Mouse (Mus musculus): Measurements from ENCODE around the gene Tom1l2.

Gene Tom1l2

GRCm38 (mm10) chr11:60306834-60307233 is 45.9 kb downstream of the Tom1l2 start:
- DNase-seq (ENCODE audit: low spot score): no peak

DNA sequence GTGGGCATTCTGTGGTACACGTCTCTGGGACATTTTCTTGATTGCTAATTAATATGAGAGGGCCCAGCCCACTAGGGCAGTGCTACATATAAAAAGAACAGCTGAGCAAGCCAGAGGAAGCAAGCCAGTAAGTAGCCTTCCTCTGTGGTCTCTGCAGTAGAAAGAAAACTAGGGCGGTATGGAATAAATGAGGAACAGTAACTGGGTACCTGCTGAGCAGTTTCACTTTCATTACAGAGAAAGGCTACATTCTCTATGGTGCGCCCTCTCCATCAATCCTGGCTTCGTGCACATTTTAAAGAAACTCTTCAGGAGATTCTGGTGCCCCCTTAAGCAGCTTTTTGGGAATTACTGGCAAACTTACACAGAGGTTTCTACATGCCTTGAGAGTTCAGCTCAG is 47.1 kb downstream of the Tom1l2 start:
- DNase-seq (ENCODE audit: low spot score): no peak

DNA sequence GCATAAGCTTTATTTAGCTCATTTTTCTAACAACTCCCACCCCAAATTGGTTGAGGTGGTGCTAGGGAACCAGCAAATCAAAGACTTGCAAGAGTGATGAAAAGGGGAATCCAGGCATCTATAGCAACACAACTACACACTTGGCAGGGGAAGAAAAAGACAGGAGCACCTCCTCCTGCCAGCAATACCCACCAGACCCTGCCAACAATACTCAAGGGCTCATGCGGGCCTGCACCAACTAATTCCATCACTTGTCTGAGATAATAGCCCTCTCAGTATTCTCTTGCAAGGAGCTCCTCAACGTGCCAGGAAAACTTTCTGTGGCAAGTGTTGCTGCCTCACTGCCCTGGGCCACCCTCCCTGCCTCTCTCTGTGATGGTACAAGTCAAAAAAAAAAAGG is 49.2 kb downstream of the Tom1l2 start:
- DNase-seq (ENCODE audit: low spot score): no peak

- DNase-seq (ENCODE audit: low spot score): no peak
Observed at GRCm38 (mm10) chr11:60302354-60303083, 50.2 kb downstream of the Tom1l2 start.

GRCm38 (mm10) chr11:60301588-60302208 is 51.0 kb downstream of the Tom1l2 start:
- DNase-seq (ENCODE audit: low spot score): no peak

DNA sequence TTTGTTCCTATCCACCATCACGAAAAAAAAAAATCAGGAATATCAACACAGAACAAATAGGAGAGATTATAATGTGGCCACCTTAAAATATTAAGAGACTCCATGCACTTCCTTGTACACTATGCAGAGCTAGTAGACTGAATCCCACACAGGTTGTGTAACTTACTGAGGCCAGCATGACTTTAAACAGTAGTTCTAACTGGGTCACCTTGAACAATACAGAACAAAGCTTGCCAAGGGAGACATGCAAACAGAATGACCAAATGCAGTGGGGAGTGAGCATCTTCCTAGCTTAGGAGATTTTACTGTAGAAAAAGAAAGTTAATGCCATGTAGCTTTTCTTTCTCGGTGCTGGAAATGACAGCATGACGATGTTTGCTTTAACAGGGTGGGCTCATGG is 52.4 kb downstream of the Tom1l2 start:
- no peak for DNase-seq (ENCODE audit: low spot score)

DNA sequence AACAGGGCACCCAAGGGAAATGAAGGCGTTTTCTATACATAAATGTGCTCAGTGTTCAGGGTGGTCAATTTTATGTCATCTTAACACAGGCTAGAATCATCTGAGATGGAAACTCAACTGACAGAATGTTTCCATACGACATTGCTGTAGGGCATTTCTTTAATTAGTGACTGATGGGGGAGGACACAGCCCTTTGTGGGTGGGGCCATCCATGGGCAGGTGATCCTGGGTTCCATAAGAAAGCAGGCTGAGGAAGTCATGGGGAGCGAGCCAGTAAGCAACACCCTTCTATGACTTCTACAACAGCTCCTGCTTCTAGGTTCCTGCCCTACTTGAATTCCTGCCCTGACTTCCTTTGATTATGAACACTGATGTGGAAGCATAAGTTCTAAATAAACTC is 54.9 kb downstream of the Tom1l2 start:
- DNase-seq (ENCODE audit: low spot score): no peak

DNA sequence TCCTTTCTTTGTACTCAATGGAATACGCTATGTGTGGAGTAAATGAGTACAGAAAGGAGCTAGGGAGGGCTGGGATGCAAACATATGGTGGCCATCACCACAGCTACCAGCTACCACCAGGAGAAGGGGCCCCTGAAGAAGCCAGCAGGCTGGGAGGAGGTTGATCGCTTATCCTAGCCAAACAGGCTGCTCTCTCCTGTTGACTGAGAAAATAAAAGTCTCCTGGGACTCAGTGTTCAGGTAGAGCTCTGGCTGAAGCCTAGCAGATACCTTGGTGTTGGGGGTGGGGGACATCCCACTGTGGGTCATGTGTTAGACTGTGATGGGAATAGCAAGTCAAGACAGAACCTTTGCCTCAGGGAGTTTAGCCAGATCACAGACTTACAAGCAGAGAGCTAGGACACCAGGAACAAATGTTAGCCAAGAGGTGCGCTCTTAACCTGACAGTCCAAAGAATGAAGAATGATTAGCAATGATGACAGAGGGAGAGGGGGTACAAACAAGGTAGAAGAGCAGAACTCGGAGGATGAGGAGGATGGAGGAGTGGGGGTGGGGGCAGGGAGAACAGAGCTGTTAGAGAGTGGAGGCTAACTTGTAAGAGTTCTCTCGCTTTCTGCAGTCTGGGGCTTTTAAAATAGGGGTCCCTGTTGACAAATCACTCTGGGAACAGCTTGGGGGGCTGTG is 57.9 kb downstream of the Tom1l2 start:
- no peak for DNase-seq (ENCODE audit: low spot score)

DNA sequence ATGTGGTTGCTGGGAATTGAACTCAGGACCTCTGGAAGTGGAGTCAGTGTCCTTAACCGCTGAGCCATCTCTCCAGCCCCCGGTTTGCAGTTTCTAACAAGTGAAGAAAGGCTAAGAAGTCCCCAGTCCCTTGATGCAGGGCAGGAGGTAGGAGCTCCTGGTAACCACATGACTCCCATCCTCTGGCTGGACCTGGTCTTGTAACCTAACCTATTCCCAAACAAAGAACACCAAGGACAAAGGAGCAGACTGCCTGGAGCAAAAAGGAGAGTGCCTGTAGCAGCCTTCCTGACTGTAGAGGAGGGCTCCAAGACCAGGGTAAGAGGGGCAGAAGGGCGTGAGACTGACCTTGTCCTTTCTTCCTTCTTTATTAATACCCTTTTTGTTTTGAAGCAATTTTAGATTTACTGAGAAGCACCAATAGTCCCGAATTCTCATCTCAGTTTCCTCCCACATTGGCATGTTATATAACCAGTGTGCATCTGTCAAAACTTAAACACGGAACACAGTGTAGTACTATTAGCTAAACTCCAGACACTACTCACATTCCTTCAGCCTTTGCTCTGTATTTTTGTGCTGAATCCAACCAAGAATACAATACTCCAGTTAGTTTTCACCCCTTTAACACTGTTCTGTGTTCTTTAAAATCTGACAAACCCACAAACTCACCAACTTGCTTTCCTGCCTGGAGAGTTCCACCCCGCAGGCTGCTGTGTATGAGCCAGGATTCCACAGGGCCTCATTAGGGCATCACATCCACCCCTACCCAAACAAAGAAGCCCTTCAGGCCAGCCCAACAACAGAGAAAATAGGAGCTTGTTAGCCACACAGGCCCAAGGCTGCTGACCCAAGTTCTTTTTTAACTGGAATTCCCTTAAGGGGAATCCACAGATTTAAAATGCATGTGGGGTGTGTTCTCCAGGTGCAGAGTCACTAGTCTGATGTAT is 58.7 kb downstream of the Tom1l2 start:
- DNase-seq (ENCODE audit: low spot score): no peak

DNA sequence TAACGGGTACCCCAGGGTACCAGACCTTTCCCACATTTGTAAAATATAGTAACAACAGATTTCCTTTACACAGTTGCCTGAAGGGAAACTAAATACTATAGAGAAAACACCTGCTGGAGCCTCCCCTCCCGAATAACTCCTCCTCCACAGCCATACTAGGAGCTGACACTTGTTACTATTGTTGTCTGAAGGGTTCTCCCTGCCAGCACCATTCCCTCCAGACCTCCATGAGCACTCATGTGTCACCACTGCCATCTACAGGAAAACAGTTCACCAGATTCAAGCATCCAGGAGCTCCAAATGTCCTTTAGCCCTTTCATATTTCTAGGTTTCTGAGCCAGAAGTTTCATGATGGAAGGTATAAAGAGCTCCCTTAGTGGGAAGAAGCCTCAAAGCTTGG is 60.0 kb downstream of the Tom1l2 start:
- no peak for DNase-seq (ENCODE audit: low spot score)

DNA sequence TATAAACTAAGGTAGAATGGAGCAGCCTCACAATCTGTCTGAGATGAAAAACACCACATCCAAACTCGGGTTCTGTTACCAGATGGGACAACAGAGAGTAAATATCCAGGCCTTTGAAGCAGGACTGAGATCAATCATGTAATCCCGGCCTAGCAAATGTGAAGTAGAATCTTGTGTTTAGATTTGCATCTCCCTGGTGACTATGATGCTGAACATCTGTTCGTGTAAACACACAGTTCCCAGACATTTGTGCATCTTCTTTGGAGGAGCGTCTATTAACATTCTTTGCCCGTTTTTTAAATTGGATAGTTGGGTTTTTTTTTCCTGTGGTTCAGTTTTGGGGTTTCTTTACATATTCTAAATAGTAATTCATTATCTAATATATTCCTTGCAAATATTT is 63.7 kb downstream of the Tom1l2 start:
- no peak for DNase-seq (ENCODE audit: low spot score)

- no peak for DNase-seq (ENCODE audit: low spot score)
Observed at GRCm38 (mm10) chr11:60286311-60286710, 66.4 kb downstream of the Tom1l2 start.

DNA sequence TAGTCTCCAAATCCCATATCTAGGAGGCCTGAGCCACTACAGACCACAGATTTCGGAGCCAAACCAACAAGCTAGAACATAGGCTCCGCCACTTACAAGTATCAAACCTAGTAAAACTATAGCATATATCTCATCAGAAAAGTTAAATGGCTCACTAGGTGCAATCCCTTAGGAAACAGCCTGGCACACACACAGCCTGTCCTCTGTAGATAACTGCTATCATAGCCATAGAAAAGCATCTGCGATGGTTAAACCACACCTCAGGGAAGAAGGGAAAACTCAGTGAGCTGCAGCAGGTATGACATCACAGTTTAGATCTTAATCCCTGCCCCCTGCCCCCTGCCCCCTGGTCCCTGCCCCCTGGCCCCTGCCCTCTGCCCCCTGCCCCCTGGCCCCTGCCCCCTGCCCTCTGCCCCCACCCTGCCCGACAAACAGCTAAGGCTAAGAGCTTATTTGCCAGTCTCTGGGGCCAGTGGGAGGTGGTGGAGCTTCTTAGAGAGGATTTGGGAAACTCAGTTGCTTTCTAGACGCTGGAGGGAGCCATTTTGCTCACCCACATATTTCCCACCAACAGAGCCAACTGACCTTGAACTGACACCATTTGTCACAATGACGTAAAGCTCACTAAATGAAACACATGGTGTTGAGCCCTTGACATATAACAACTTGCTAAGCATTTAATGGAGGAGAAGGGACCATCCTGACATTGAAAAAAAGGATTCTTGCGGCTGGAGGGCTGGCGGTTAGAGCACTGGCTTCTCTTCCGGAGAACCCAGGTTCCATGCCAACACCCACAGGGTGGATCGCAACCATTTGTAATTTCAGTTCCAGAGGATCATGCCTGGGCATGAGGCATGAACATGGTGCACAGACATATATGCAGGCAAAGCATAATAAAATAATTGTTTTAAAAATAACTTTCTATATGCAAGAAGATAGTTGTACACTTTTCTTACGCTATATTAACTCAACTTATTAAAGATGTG is 72.0 kb downstream of the Tom1l2 start:
- DNase-seq (ENCODE audit: low spot score): no peak

DNA sequence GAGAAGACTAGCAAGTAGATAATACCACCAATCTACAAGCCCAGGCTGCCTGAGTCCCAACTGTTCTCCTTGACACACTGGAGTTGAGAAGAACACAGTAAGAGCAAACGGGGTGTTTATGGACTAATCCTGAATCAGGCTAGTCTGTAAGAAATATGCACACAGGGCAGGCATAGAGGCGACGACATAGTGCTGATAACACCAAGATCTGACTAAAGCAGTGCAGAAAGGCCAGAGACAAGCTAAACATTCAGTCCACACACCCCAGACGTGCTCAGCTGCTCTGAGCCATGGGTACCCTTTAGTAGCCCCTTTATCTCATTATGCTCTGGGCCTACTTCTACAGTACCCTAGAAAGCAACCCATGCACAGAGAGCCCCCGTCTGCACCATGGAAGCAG is 73.2 kb downstream of the Tom1l2 start:
- DNase-seq (ENCODE audit: low spot score): no peak

DNA sequence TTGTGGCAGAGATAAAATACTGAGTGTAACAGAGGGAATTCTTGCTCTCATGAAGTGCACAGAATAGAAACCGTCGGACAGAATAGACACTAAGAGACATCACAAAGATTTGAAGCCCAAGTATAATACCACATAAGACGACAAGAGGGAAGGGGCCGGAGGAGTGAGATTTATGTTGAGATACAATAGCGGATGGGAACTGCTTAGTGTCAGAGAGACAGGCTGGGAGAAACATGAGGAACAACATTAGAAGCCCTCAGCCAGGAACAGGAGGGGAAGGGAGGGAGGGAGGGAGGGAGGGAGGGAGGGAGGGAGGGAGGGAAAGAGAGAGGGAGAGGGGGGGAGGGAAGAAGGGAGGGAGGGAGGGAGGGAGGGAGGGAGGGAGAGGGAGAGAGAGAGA is 74.9 kb downstream of the Tom1l2 start:
- no peak for DNase-seq (ENCODE audit: low spot score)

DNA sequence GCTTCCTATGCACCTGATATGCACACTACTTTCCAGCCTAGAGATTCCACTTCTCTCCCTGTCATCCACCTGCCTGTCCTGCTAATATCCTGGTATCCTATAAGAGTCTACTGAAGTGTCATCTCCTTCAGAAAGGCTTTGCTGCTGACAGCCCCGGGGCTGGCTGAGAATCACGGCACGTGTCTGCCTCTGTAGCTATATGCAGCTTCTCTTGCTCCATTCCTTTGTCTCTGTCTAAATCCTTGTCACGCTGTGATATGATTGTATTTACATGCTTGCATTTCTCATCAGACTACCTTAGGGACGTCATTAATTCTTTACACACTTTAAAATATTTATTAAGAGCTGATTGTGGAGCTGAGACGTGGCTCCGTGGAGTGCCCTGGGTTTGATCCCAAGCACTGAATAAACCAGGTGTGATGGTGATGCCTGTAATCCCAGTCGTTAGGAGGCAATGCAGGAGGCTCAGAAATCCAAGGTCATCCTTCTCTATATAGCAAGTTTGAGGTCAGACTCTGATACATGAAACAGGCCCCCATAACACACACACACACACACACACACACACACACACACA is 75.5 kb downstream of the Tom1l2 start:
- DNase-seq (ENCODE audit: low spot score): no peak

DNA sequence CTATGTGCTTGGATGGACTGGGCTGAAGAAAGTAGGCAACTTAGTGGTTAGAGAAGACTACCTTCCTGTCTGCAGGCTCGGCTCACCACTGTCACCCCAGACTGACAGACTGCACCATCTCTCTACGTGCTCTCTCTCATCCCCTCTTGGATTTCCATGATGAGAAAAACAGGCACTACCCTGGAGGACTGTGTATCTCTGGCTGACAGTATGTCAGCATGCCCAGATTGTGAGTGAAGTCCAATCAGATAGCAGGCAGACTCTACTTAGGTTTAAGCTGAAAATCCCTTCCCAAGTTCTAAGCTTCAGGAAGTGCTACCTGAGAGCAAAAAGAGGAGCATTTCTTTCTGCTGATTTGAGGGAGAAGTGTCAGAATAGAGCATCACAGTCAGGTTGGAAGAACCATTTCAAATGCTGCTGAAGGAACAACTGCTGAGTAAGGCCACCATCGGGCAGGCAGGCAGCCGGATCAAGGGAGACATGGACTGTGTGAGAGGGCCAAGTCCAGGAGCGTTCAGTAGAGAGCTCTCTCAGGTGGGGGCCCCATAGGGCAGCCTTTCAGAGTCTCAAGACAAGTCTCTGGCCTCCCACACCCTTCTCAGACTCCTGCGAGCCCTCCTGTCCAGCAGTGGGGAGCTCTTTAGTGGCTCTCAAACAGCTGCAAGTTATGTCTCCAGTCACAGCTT is 76.2 kb downstream of the Tom1l2 start:
- no peak for DNase-seq (ENCODE audit: low spot score)

DNA sequence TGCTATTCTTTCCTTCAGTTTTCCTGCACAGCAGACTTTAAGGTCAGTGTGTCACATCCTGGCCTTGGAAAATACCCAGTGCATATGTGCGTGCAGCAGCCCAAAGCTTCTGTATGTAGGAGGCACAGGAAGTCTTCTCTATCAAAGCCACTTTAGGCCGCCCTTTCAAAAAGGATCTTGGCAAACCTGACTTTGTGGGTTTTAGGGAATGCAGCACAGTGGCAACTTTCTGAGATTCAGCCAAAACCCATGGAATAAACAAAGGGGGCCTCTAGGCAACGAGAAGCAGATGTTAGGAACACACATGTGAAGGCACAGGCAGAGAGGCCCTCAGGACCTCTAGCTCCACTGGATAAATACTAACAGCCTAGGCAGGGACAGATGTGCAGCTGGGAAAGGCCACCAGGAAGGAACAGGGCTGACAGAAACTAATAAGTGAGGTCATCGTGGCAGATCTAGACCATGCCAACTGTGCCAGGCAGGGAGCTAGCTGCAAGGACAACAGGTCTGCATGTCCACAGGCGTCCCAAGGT is 79.4 kb downstream of the Tom1l2 start:
- DNase-seq (ENCODE audit: low spot score): peak; percentile 36

DNA sequence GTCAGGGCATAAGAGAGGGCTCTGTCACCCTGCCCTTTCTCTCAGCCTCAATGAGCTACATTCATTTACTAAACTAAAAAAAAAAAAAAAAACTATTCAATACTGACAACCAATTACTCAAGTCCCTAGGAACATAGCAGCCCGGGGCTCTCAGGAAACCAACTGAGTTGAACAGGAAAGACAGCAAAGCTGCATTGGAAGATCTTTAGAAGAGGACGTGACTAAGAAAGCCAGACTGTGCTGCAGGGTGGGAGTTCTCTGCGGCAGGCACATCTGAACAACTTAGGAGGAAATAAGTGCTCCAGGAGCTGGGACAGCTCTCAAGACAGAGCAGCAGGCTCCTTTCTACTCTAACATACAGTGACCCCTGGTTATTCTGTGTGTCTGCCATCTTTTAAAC is 84.1 kb downstream of the Tom1l2 start:
- DNase-seq (ENCODE audit: low spot score): no peak
